Mouse (Mus musculus): Measurements from ENCODE around the gene Apba2. TPM values are rescaled to one million over a fixed set of nuclear protein-coding genes. Genes with fewer than 3 reads are reported as not detected.
A peak's percentile ranks its signal among the peaks of the same experiment; 100 is the strongest.

The Apba2 gene
- polyA plus RNA-seq, 1 experiment from 2014 or later: 10.8 TPM

DNA sequence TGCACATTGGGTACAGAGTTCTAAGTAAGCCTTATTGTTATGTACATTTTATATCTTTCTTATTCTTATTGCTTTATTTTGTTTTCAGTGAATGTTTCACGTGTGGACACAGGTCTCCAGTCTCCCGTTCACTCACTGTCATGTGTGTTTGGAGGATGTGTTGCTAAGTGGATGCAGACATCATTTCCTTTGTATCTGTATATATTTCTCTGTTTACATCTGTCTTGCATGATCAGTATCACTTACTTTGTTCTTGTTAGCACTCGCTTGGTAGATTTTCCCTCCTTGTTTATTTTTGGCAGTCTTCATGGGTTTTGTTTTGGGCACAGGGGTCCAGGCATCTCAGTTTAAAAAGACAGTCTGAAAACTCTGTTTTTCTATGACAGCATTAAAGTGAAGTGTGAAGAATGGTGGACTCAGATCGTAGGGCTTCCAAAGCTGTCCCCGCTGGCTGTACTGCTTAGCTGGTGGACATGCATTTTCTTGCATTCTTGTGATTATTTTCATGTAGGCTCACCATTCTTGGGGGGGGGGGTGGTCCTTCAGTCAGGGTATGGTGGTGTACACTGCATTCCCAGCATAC lies 164.3 kb downstream of the Apba2 start:
- ATAC-seq (ENCODE audit: insufficient number of reproducible peaks, insufficient read depth, low FRiP score, low TSS enrichment, low read depth): no peak
- H3K9ac ChIP-seq: no peak overlapping the region
- H3K27me3 ChIP-seq: no peaks in the 10 kb centered on the region
- no peaks in the 10 kb centered on the region for H3K4me1 ChIP-seq
- H3K4me3 ChIP-seq: no peak overlapping the region
- no peaks in the 10 kb centered on the region for H3K36me3 ChIP-seq
- no peaks in the 10 kb centered on the region for H3K9me3 ChIP-seq
- 68% methylated on average over 5 of the region's 5 CpGs for WGBS
- H3K27ac ChIP-seq: no peak overlapping the region
- H3K4me2 ChIP-seq: no peak overlapping the region

DNA sequence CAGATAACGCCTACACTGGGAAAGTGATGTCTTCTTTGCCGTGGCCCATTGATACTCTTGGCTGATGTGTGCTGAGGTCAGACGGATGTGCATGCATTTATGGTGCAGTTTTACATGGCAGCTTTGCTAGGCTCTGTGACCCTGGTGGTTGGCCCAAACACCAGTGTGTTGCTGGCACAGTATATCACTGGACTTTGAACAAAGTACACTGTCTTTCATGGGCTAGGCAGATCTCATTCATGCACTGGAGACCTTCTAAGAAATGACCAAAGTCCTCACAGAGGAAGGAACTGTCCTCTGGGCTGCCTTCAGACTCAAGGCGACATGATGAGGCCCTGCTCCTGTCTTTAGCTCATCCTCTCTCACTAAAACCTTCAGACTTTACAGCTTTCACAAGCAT lies 166.5 kb downstream of the Apba2 start:
- Histone ChIP-seq H3K36me3 (no peaks in the 10 kb centered on the region), H3K27me3 (no peaks in the 10 kb centered on the region), H3K4me3 (no peak overlapping the region), H3K4me2 (no peak overlapping the region), H3K27ac (no peak overlapping the region), H3K9me3 (no peaks in the 10 kb centered on the region), H3K9ac (no peak overlapping the region), H3K4me1 (no peaks in the 10 kb centered on the region)
- ATAC-seq (ENCODE audit: insufficient number of reproducible peaks, insufficient read depth, low FRiP score, low TSS enrichment, low read depth): no peak
- WGBS: 88% methylated on average over 4 of the region's 4 CpGs

DNA sequence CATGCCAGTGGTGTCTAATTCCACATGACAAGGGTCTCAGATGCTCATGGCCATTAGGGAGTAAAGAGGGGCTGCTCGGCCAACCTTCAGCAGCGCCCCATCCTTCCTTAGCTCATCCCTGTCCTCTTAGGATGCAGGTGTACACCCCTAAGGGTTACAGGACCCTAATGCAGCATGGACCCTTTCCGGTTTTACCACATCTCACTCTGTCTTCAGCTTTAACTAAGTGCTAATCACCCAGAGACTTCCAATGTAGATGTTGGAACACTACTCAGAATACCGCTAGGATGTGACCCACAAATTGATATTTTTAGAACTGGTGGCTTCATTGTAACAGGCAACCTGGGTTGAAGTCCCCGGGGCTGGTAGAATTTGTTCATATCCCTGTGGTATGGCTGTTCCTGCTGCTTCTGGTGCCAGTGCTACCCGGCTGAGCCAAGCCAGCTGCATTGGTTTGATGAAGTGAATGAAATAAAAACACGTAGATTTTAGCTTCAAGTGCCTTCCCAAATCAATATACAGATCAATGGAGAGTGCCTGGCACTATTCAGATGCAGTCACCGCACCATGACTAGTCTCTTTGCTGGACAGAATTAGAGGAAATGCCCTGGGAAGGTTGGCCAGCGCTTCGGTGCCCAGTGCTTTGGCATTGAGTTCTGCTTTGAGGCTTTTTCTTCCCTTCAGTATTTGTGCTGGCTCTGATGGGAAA lies 178.4 kb downstream of the Apba2 start:
- no peak overlapping the region for H3K27ac ChIP-seq
- H3K4me1 ChIP-seq: no peaks in the 10 kb centered on the region
- H3K4me3 ChIP-seq: no peak overlapping the region
- no peak overlapping the region for H3K4me2 ChIP-seq
- H3K36me3 ChIP-seq: no peaks in the 10 kb centered on the region
- no peak for ATAC-seq (ENCODE audit: insufficient number of reproducible peaks, insufficient read depth, low FRiP score, low TSS enrichment, low read depth)
- no peaks in the 10 kb centered on the region for H3K9me3 ChIP-seq
- H3K9ac ChIP-seq: no peak overlapping the region
- 89% methylated on average over 10 of the region's 10 CpGs for WGBS
- no peaks in the 10 kb centered on the region for H3K27me3 ChIP-seq

DNA sequence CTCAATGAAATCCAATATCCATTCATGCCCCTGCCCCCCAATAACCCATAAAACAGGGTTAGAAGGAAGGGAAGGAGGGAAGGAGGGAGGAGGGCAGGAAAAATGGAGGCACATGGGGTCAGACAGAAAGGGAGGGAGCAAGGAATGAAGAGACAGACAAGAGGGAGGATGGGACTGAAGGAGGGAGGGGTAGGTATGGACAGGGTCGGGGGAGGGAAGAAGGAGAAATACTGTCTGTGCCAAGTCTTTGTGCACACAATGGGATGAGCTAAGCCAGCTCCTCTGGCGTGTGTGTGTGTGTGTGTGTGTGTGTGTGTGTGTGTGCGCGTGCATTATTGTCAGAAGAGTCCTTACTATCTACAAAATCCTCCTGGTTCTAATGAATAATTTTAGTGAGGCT lies 183.4 kb downstream of the Apba2 start:
- no peaks in the 10 kb centered on the region for H3K4me1 ChIP-seq
- H3K4me3 ChIP-seq: no peak overlapping the region
- no peak overlapping the region for H3K27ac ChIP-seq
- H3K9me3 ChIP-seq: no peaks in the 10 kb centered on the region
- no peaks in the 10 kb centered on the region for H3K36me3 ChIP-seq
- no peak overlapping the region for H3K4me2 ChIP-seq
- no peak overlapping the region for H3K9ac ChIP-seq
- H3K27me3 ChIP-seq: no peaks in the 10 kb centered on the region
- no peak for ATAC-seq (ENCODE audit: insufficient number of reproducible peaks, insufficient read depth, low FRiP score, low TSS enrichment, low read depth)
- WGBS: 87% methylated on average over 4 of the region's 4 CpGs

DNA sequence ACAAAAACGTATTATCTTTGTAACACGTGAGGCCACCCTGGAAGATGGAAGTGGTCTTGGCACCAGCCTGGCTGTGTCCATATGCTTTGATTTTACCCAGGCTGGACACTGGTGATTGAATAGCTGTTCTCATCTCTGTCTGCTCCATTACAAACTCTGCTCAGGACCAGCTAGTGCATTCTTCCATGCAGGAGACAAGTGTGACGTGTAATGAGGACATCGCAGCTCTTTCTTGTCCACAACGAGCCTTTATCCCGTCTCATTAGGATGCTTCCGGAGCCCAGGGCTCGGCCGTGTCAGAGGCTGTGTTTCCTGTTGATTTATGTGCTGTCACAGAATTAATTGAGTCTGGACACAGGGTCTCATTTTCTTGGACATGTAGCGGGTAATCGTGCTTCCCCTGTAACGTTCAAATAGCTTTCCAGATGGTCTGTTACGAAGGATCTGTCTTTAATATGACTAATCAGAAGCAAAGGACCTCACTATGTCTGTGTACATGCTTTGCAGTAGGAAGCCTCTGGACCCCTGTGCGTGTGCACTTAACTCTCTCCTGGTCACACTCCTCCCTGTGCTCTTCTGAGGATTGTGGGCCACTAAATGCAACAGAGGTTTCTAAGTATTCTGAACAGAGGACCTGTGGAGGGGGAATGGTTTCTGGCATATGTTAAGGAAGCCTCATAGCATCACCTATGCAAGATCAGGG lies 186.8 kb downstream of the Apba2 start:
- ATAC-seq (ENCODE audit: insufficient number of reproducible peaks, insufficient read depth, low FRiP score, low TSS enrichment, low read depth): no peak
- WGBS: 60% methylated on average over 14 of the region's 14 CpGs

DNA sequence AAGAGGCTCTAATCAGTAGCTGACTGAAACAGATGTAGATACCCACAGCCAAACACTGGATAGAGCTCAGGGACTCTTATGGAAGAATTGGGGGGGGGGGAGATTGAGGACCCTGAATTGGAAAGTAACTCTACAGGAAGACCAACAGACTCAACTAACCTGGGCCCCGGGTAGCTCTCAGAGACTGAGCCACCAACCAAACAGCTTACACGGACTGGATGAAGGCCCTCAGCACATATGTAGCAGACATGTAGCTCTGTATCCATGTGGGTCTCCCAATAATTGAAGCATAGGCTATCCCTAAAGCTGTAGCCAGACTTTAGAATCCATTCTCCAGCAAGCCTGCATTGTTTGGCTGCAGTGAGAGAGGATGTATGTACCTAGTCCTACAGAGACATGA lies 190.3 kb downstream of the Apba2 start:
- Histone ChIP-seq H3K36me3 (no peaks in the 10 kb centered on the region), H3K27me3 (no peaks in the 10 kb centered on the region), H3K4me3 (no peak overlapping the region), H3K4me2 (no peak overlapping the region), H3K9ac (no peak overlapping the region), H3K27ac (no peak overlapping the region), H3K9me3 (no peaks in the 10 kb centered on the region), H3K4me1 (no peaks in the 10 kb centered on the region; the same call in 1 of the 2 replicates)
- no peak for ATAC-seq (ENCODE audit: insufficient number of reproducible peaks, insufficient read depth, low FRiP score, low TSS enrichment, low read depth)
- WGBS: 89% methylated on average over 2 of the region's 2 CpGs

More for the DNA sequence above, 186.8 kb downstream of the Apba2 start:
- Histone ChIP-seq H3K36me3 (no peaks in the 10 kb centered on the region), H3K27ac (no peak overlapping the region), H3K27me3 (no peaks in the 10 kb centered on the region), H3K4me3 (no peak overlapping the region), H3K9me3 (no peaks in the 10 kb centered on the region), H3K4me1 (no peaks in the 10 kb centered on the region), H3K9ac (no peak overlapping the region), H3K4me2 (no peak overlapping the region)

DNA sequence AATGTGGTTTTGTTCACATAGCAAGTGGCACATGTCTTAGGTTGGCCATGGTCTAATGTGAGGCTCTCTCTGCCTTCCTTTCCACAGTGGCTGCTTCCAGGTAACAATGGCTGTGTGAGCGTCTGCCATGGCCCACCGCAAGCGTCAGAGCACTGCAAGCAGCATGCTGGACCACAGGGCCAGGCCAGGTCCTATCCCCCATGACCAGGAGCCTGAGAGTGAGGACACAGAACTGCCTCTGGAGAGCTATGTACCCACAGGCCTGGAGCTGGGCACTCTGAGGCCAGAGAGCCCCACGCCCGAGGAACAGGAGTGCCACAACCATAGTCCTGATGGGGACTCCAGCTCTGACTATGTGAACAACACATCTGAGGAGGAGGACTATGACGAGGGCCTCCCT lies 193.4 kb downstream of the Apba2 start:
- 87% methylated on average over 6 of the region's 6 CpGs for WGBS
- no peak overlapping the region for H3K4me3 ChIP-seq
- no peaks in the 10 kb centered on the region for H3K36me3 ChIP-seq
- H3K9me3 ChIP-seq: no peaks in the 10 kb centered on the region
- no peak overlapping the region for H3K4me2 ChIP-seq
- H3K9ac ChIP-seq: no peak overlapping the region
- ATAC-seq (ENCODE audit: insufficient number of reproducible peaks, insufficient read depth, low FRiP score, low TSS enrichment, low read depth): no peak
- no peaks in the 10 kb centered on the region; the same call in 1 of the 2 replicates for H3K4me1 ChIP-seq
- H3K27ac ChIP-seq: no peak overlapping the region
- no peaks in the 10 kb centered on the region for H3K27me3 ChIP-seq

DNA sequence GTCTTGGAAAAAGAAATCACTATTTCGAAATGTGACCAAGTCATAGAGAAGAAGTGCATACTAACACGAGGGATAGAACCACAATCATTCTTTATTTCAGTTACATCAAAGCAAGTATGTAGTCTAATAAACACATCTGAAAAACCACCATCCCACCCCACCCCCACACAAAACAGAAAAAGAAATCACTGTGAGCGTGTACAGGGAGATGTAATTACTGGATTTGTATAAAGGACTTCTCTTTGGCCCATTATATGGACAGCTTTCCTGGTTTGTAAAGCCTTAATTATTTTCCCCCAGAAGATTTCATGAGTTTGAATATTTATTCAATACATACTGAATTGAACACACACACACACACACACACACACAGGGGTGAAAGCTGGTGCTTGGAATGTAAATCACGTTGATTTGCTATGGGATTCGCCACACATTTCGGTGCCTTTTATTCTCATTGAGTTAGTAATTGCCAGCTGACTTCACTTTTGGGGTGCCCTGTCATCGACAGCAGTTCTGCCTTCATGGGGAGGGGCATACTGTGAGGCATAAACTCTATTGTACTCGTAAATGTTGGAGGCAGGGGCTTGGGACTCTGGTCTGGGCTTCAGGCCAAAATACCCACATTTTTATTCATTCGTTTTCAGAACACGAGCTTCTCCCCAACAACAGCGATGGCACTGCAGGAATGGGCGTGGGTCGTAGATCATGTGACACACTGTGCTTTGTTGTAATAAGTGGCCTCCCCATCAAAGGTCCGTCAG lies 195.2 kb downstream of the Apba2 start:
- Histone ChIP-seq H3K27me3 (no peaks in the 10 kb centered on the region), H3K36me3 (no peaks in the 10 kb centered on the region), H3K9me3 (no peaks in the 10 kb centered on the region), H3K4me2 (no peak overlapping the region), H3K4me1 (no peaks in the 10 kb centered on the region; the same call in 1 of the 2 replicates), H3K4me3 (no peak overlapping the region), H3K9ac (no peak overlapping the region), H3K27ac (no peak overlapping the region)
- WGBS: 59% methylated on average over 14 of the region's 14 CpGs
- peak; percentile 23; the same call in 1 of the 2 replicates for ATAC-seq (ENCODE audit: insufficient number of reproducible peaks, insufficient read depth, low FRiP score, low TSS enrichment, low read depth)

DNA sequence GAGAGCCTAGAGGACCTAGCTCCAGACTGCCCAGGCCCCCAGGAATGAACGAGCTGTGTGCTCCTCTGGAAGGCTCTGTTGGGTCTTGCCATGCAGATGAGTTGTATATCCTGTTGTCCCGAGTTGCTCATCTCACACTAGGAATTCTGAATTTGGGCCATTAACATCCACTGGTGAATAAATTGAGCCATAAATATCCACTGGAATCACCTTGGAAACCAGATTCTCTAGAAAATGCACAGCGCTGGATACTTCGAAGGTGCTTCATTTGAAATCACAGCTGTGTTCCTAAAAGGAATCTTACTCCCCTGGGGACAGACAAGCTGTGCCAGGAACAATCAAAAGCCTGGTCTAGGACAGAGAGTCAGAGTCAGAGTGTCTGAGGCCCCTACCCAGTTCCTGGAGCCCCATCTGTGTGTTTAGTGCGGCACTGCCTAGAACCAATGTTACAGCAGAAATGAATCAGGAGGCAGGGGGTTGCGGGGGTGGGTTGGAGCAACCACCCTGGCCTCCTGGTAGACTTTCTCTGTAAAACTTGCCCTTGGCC lies 196.4 kb downstream of the Apba2 start:
- Histone ChIP-seq H3K4me2 (no peak overlapping the region), H3K9ac (no peak overlapping the region), H3K9me3 (no peaks in the 10 kb centered on the region), H3K27ac (no peak overlapping the region), H3K4me3 (no peak overlapping the region), H3K4me1 (no peaks in the 10 kb centered on the region; the same call in 1 of the 2 replicates), H3K27me3 (no peaks in the 10 kb centered on the region), H3K36me3 (no peaks in the 10 kb centered on the region)
- no peak for ATAC-seq (ENCODE audit: insufficient number of reproducible peaks, insufficient read depth, low FRiP score, low TSS enrichment, low read depth)
- WGBS: 85% methylated on average over 6 of the region's 6 CpGs

DNA sequence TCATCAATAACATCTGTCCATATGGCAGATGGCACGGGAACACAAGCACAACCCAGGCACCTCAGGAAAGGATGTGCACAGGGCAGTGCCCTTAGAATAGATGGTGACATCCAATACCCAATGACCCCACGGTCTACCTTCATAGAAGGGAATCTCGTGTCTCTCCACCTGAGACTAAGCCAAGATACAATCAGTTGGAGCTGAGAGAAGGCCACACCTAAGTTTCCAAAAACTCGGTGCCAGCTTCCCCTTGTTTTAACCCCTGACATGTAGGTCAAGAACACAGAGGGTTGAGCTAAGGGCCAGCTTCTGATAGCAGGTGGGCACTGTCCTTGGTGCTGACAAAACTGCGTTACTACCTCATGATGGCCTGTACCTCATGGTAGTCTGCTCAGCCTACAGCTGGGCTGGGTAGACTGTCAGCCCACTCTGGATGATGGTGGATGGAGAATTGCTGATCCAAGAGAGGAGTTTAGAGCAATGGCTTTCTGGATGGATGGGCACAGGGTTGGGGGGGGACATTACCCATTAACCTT lies 202.6 kb downstream of the Apba2 start:
- 70% methylated on average over 5 of the region's 5 CpGs for WGBS
- Histone ChIP-seq H3K4me2 (no peak overlapping the region), H3K4me3 (no peak overlapping the region), H3K27ac (no peak overlapping the region), H3K27me3 (no peaks in the 10 kb centered on the region), H3K9ac (no peak overlapping the region), H3K9me3 (no peaks in the 10 kb centered on the region), H3K4me1 (no peaks in the 10 kb centered on the region), H3K36me3 (no peaks in the 10 kb centered on the region)
- no peak for ATAC-seq (ENCODE audit: insufficient number of reproducible peaks, insufficient read depth, low FRiP score, low TSS enrichment, low read depth)

DNA sequence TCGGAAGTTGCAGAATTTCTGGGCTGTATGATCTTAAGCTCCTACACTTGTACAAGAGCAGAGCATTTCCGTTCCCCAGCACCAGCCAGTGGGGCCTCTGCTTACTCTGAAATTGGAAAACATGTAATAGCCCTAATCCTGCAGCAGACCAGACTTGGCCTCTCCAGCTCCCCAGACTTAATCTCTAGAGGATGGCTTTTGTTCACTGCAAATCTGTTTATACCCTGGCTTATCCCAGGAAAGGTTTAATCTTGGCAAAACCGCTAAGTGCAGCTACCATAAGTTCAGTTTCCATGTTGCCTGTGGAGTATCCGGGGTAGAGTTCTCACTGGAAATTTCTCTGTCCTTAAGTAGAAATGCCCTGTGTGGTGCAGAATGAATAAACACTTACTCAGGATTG lies 206.7 kb downstream of the Apba2 start:
- Histone ChIP-seq H3K4me2 (no peak overlapping the region), H3K36me3 (no peaks in the 10 kb centered on the region), H3K9ac (no peak overlapping the region), H3K27me3 (no peaks in the 10 kb centered on the region), H3K9me3 (no peaks in the 10 kb centered on the region), H3K4me1 (no peaks in the 10 kb centered on the region), H3K27ac (no peak overlapping the region), H3K4me3 (no peak overlapping the region)
- WGBS: 81% methylated on average over 4 of the region's 4 CpGs
- no peak for ATAC-seq (ENCODE audit: insufficient number of reproducible peaks, insufficient read depth, low FRiP score, low TSS enrichment, low read depth)
